Mouse (Mus musculus) urinary bladder, adult 18-20 months (tissue): ENCODE results near the gene Ptpn22.
A peak's percentile ranks its signal among the peaks of the same experiment; 100 is the strongest.

Source experiments
- DNase-seq, 2 experiments: peaks; one replicate each; pipeline ENCODE4 v3.0.0; 2022; ENCODE audit warnings: low spot score in 2 of 2, mixed read lengths in 2 of 2

Ptpn22 gene

GRCm38 (mm10) chr3:103857977-103858563 lies 1.5 kb upstream of the Ptpn22 start:
- no peak for DNase-seq

- no peak for DNase-seq
Observed at GRCm38 (mm10) chr3:103859851-103860391, 326 bp downstream of the Ptpn22 start.

GRCm38 (mm10) chr3:103862721-103863220 lies 3.2 kb downstream of the Ptpn22 start:
- no peak for DNase-seq

- DNase-seq, result no peak
Observed at GRCm38 (mm10) chr3:103864200-103864599, 4.6 kb downstream of the Ptpn22 start.

- no peak for DNase-seq
Observed at GRCm38 (mm10) chr3:103867424-103867971, 7.9 kb downstream of the Ptpn22 start.

GRCm38 (mm10) chr3:103868008-103868407 lies 8.4 kb downstream of the Ptpn22 start:
- no peak for DNase-seq

DNA sequence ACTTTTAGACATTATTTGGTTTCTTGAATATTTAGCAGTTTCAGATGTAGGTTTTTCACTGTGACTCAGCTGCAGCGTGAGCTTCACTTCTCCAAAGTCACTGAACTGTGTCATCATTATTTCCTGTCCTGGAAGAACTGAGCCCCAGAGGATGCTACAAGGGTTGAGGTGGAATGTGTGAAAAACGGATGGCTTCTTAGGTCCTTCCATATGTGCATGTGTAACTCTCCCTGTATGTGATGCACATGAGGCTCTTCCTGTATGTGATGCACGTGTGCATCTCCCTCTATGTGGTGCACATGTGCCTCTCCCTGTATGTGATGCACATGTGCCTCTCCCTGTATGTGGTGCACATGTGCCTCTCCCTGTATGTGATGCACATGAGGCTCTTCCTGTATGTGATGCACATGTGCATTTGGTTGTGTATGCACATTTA lies 13.1 kb downstream of the Ptpn22 start:
- DNase-seq, result no peak

DNA sequence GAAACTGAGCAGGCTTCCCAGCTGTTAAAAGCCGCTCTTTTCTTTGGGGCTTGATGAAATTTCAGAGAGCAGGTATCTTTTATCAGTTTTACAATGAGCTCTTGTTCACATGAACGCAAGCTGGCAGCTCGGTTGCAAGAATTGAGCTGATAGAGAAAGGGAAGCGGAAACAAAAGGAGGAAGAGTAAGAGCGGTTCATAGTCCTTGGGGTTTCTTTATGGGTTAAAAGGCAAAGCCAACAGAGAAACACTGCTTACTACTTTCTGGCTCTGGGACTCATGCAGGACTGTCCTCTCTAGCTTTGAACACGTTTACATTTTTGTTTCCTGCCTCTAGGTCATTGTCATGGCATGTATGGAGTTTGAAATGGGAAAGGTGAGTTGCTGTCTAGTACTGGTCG lies 14.7 kb downstream of the Ptpn22 start:
- no peak for DNase-seq

GRCm38 (mm10) chr3:103885946-103886345 lies 26.4 kb downstream of the Ptpn22 start:
- DNase-seq, result no peak

GRCm38 (mm10) chr3:103887581-103887980 lies 28.0 kb downstream of the Ptpn22 start:
- no peak for DNase-seq

GRCm38 (mm10) chr3:103893374-103893773 lies 33.8 kb downstream of the Ptpn22 start:
- no peak for DNase-seq

- DNase-seq, result peak in 1 of 2 experiments; percentile 18
Observed at GRCm38 (mm10) chr3:103904705-103905104, 45.1 kb downstream of the Ptpn22 start.

- no peak for DNase-seq
Observed at GRCm38 (mm10) chr3:103907335-103908030, 47.9 kb downstream of the Ptpn22 start.

- DNase-seq, result no peak
Observed at GRCm38 (mm10) chr3:103908781-103909180, 49.2 kb downstream of the Ptpn22 start.

DNA sequence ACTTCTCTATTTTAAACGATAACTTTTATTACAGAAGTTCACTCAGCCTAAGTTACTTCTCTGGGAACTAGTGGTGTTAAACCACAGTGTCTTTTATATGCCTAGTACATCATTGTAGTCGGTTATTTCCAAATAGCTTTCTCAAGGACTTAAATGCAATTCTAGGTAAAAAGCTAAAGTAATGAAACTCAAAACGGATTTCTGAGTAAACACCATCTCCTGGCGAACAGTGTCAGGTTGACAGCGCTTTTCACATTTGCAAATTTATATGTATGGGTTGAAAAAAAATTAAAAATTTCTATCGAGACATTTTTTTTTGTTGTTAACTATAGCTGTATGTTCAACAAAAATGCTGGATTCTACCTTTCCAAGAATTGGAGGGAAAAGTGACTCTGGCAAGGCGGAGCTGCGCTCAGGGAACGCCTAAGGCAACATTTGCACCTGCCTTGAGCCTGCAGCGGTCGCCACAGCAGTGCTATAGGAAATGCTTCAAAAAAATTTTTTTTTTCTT lies 53.9 kb downstream of the Ptpn22 start:
- no peak for DNase-seq

GRCm38 (mm10) chr3:103914010-103914669 lies 54.5 kb downstream of the Ptpn22 start, which contains the start of gene Rsbn1:
TSS of gene Rsbn1 (plus strand) at chr3:103914120.
- peak; percentile 93 to 98 for DNase-seq

DNA sequence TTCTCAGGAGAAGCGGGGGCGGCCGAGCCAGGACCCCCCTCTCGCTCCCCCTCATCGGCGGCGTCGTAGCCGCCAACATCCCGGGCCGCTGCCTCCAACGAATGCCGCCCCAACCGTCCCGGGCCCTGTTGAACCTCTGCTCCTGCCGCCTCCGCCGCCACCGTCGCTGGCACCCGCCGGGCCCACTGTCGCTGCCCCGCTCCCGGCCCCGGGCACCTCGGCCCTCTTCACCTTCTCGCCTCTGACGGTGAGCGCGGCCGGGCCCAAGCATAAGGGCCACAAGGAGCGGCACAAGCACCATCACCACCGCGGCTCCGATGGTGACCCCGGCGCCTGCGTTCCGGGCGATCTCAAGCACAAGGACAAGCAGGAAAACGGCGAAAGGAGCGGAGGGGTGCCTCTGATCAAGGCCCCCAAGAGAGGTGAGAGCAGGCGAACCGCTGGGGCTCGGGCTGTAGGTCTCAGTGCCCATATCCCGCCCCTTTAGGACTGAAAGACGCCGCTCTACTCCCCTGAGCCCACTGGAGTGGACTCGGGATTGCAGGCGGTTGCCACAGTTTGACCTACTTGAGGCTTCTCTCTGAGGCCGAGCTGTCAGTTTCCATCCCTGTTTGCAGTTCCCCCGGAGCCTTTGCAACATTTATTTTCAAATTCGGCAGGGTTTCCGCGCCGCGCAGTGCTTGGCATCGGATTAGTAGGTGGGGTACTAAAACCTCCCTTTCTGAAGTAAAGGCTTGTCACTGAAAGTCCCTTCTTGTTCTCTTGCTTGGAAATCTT lies 55.3 kb downstream of the Ptpn22 start:
- peak; percentile 12 to 67 for DNase-seq

DNA sequence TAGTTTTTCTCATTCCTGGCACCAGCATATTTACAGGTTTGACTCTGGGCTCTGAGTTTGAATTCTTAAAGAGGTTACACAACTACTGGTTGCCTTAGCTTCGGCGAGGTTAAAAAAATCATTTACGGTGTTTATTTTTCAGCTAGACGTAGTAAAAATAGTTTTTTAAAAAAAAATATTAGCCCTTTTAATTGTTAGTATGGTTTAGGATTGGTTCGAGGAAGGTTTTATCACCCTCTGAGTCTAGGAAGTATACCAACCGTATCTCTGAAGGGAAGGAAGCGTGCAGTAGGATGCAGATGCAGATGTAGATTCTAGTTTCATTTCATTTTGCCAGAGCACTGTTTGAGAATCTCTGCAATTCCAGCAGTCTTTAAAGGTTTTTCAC lies 55.9 kb downstream of the Ptpn22 start:
- no peak for DNase-seq

- DNase-seq, result no peak
Observed at GRCm38 (mm10) chr3:103916205-103916838, 56.7 kb downstream of the Ptpn22 start.

DNA sequence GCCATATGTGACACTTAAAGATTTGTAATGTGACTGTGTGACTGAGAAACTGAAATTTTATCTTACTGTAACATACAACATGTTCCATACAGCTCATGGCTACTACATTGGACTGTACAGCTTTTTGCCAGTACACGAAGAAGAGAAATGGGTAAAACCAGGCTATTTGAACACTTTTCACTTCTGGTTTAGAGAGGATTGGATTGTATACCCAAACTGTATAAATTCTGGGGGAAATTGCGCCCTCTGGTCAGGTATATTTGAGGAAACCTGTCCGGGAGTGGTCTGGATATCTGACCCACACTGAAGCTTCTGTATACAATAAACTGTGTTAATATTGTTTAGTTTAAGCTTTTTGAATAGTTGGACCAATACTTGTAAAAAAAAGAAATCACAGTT lies 57.2 kb downstream of the Ptpn22 start:
- no peak for DNase-seq

- DNase-seq, result no peak
Observed at GRCm38 (mm10) chr3:103920094-103920493, 60.5 kb downstream of the Ptpn22 start.
